Comparison of ENCODE assay signal across 16 mouse cellular contexts in the genomic region with DNA sequence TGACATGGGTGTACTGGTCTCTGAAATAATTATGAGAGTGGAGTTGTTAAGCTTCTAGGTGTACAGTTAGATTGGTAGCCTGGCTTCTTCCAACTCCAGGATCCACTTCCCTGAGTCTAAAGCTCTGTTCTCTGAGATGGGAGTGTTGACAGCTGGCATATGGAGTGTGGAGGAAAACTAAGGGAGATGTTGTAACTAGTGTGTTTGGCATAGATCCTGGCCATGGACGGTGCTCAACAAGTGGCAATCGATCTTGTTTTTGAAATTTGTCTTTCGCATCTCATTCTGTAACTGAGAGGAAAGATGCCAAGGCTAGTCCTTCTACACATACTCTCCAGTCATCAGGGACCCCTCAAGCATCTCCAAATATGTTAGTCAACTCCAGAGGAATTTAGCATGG.
DNase-seq lines count a peak whose midpoint lies in the region; ATAC-seq and TF ChIP-seq lines count a peak whose summit lies in the region.
"Had no signal": no experiment of that assay in that cellular context is flagged by ENCODE, and none has a peak within 500 bp of the region (broad histone marks: within the 10 kb centered on the region; RNA-seq: fewer than 3 reads in every experiment).

No protein-coding gene starts in this region.

- TF ChIP-seq POLR2A in liver, adult 2 months (IDR thresholded peaks at IDR 0.05; ENCODE audit: extremely low read depth, insufficient read depth, low read length), result no peak

- H3K4me1 ChIP-seq in embryonic facial prominence, embryonic 14.5 days (ENCODE audit: control insufficient read depth, insufficient read depth, low read length), result no peaks in the 10 kb centered on the region
- no peaks in the 10 kb centered on the region for H3K4me1 ChIP-seq in embryonic facial prominence, embryonic 10.5 days
- H3K4me1 ChIP-seq in liver, adult 2 months (ENCODE audit: control insufficient read depth, insufficient read depth, low read length), result peaks cover 17% of the 10 kb centered on the region
- H3K4me1 ChIP-seq: kidney, embryonic 15.5 days had no signal

- no peak overlapping the region for H3K4me3 ChIP-seq in embryonic facial prominence, embryonic 14.5 days (ENCODE audit: low read depth, low read length)
- H3K4me3 ChIP-seq in embryonic facial prominence, embryonic 10.5 days, result no peak overlapping the region
- no peak overlapping the region for H3K4me3 ChIP-seq in liver, adult 2 months (ENCODE audit: insufficient read depth, low read depth, low read length)
- H3K4me3 ChIP-seq: heart, embryonic 13.5 days; kidney, embryonic 15.5 days had no signal

- TF ChIP-seq CTCF in liver, adult 2 months (IDR thresholded peaks at IDR 0.05; ENCODE audit: low read depth, low read length), result no peak

- ATAC-seq in embryonic facial prominence, embryonic 14.5 days (ENCODE audit: low read depth), result no peak
- ATAC-seq: hindbrain, postnatal 0 days had no signal

- no peaks in the 10 kb centered on the region for H3K36me3 ChIP-seq in embryonic facial prominence, embryonic 14.5 days (ENCODE audit: control insufficient read depth, insufficient read depth, low read length)
- H3K36me3 ChIP-seq in embryonic facial prominence, embryonic 10.5 days (replicated peaks), result no peaks in the 10 kb centered on the region
- H3K36me3 ChIP-seq in liver, adult 2 months (ENCODE audit: control insufficient read depth, insufficient read depth, low read length), result no peaks in the 10 kb centered on the region
- H3K36me3 ChIP-seq: heart, embryonic 13.5 days; kidney, embryonic 15.5 days had no signal

- no peaks in the 10 kb centered on the region for H3K27me3 ChIP-seq in embryonic facial prominence, embryonic 14.5 days (replicated peaks; ENCODE audit: control insufficient read depth, insufficient read depth, low read length)
- no peaks in the 10 kb centered on the region for H3K27me3 ChIP-seq in embryonic facial prominence, embryonic 10.5 days (replicated peaks; ENCODE audit: low read depth, poor library complexity, severe bottlenecking)
- H3K27me3 ChIP-seq in liver, adult 2 months (ENCODE audit: control insufficient read depth, insufficient read depth, low read length), result no peaks in the 10 kb centered on the region
- H3K27me3 ChIP-seq: heart, embryonic 13.5 days; kidney, embryonic 15.5 days had no signal

- H3K27ac ChIP-seq in embryonic facial prominence, embryonic 14.5 days (replicated peaks; ENCODE audit: low read depth, low read length), result no peak overlapping the region
- no peak overlapping the region for H3K27ac ChIP-seq in embryonic facial prominence, embryonic 10.5 days (replicated peaks)
- peak overlapping the region; percentile 94 for H3K27ac ChIP-seq in liver, adult 2 months (replicated peaks; ENCODE audit: insufficient read depth, low read depth, low read length)
- H3K27ac ChIP-seq: heart, embryonic 13.5 days; hindbrain, postnatal 0 days; kidney, embryonic 15.5 days; macrophage had no signal

- intact Hi-C loops in heart, postnatal 14 days (cut with DNase I), result no loop called here

- peak; percentile 16 for DNase-seq in embryonic facial prominence, embryonic 14.5 days (ENCODE audit: low spot score)
- DNase-seq in embryonic facial prominence, embryonic 10.5 days (ENCODE audit: low spot score), result no peak
- peak; percentile 98 for DNase-seq in liver, adult 2 months (ENCODE audit: extremely low read depth, low read depth, low spot score)
- no peak for DNase-seq in liver
- peak; percentile 32 to 43 for DNase-seq in heart, postnatal 14 days
- peak; percentile 54 for DNase-seq in skeletal muscle tissue, adult 2 months (ENCODE audit: low read depth, low spot score)
- DNase-seq in layer of hippocampus, postnatal 25 days (ENCODE audit: extremely low spot score in 1 of 2, low spot score in 1 of 2), result no peak
- no peak for DNase-seq in thymus, postnatal 14 days
- DNase-seq: B cell, adult 2 months; cerebellum, adult 9-10 months; embryo, embryonic 11 days; right cerebral cortex, adult 18-20 months had no signal

- H3K79me2 ChIP-seq in liver, adult 2 months (ENCODE audit: control insufficient read depth, insufficient read depth, low read length), result no peaks in the 10 kb centered on the region

- no peak overlapping the region for H3K4me2 ChIP-seq in embryonic facial prominence, embryonic 14.5 days (ENCODE audit: low read depth, low read length)
- H3K4me2 ChIP-seq: heart, embryonic 13.5 days; kidney, embryonic 15.5 days had no signal

- WGBS in embryonic facial prominence, embryonic 14.5 days, result 92% methylated on average over 3 of the region's 3 CpGs
- WGBS in embryonic facial prominence, embryonic 10.5 days, result 94% methylated on average over 3 of the region's 3 CpGs
- WGBS in liver, adult 2 months, result 18% methylated on average over 3 of the region's 3 CpGs

- H3K9me3 ChIP-seq in embryonic facial prominence, embryonic 14.5 days (ENCODE audit: control insufficient read depth, low read length), result no peaks in the 10 kb centered on the region
- H3K9me3 ChIP-seq in embryonic facial prominence, embryonic 10.5 days, result no peaks in the 10 kb centered on the region
- H3K9me3 ChIP-seq: kidney, embryonic 15.5 days had no signal

- H3K9ac ChIP-seq in embryonic facial prominence, embryonic 14.5 days (ENCODE audit: low read depth, low read length), result no peak overlapping the region
- H3K9ac ChIP-seq in liver, adult 2 months (ENCODE audit: low read depth, low read length), result no peak overlapping the region
- H3K9ac ChIP-seq: heart, embryonic 13.5 days; kidney, embryonic 15.5 days had no signal

Comparison
In these comparisons a context has a peak if more than half of its experiments do, and no peak if none do; other contexts are left out.
1. DNase-seq: peak in embryonic facial prominence, embryonic 14.5 days (single experiment), liver, adult 2 months (single experiment), heart, postnatal 14 days (2 of 2) and skeletal muscle tissue, adult 2 months (single experiment); none in embryonic facial prominence, embryonic 10.5 days (single experiment), liver (single experiment), layer of hippocampus, postnatal 25 days (0 of 2) and thymus, postnatal 14 days (single experiment).